24 mouse cellular contexts compared by ENCODE assay signal in genomic region chr6:72113093-72113702, GRCm38 (mm10). TPM values are rescaled to one million over a fixed set of nuclear protein-coding genes. Genes with fewer than 3 reads are reported as not detected.
DNase-seq lines count a peak whose midpoint lies in the region; ATAC-seq and TF ChIP-seq lines count a peak whose summit lies in the region.
"Had no signal": no experiment of that assay in that cellular context is flagged by ENCODE, and none has a peak within 500 bp of the region (broad histone marks: within the 10 kb centered on the region; RNA-seq: fewer than 3 reads in every experiment).

No protein-coding gene starts in this region.

- peaks cover 50% of the 10 kb centered on the region for H3K36me3 ChIP-seq in liver, embryonic 13.5 days
- 0 out of 2 replicates have a peak, but pooled peaks cover 2% of the 10 kb centered on the region for H3K36me3 ChIP-seq in liver, embryonic 11.5 days (ENCODE audit: control insufficient read depth, insufficient read depth, low read length)
- H3K36me3 ChIP-seq in CH12.LX (replicated peaks in 1 of 2; ENCODE audit: control insufficient read depth in 1 of 2, insufficient read depth in 1 of 2, low read length in 1 of 2) (peaks cover 0 to 12% of the 10 kb centered on the region in 2 experiments), myocyte (ENCODE audit: control insufficient read depth, insufficient read depth) (peaks cover 5% of the 10 kb centered on the region)
- no peaks in the 10 kb centered on the region for H3K36me3 ChIP-seq in heart, embryonic 11.5 days (ENCODE audit: control insufficient read depth, insufficient read depth, low read length)
- H3K36me3 ChIP-seq: embryonic facial prominence, embryonic 10.5 days; embryonic facial prominence, embryonic 13.5 days; forebrain, embryonic 10.5 days; heart, embryonic 13.5 days; hindbrain, embryonic 12.5 days; hindbrain, embryonic 15.5 days; intestine, embryonic 15.5 days had no signal

- WGBS in liver, embryonic 13.5 days (ENCODE audit: insufficient replicate concordance), result 76% methylated on average over 2 of the region's 2 CpGs
- WGBS in liver, embryonic 11.5 days, result 78% methylated on average over 2 of the region's 2 CpGs
- 71% methylated on average over 2 of the region's 2 CpGs for WGBS in heart, embryonic 11.5 days (ENCODE audit: insufficient replicate concordance)

- peak; percentile 89 for TF ChIP-seq EP300 in CH12.LX (IDR thresholded peaks at IDR 0.05; ENCODE audit: low read length)

- no peak overlapping the region for H3K4me2 ChIP-seq in liver, embryonic 13.5 days
- H3K4me2 ChIP-seq in liver, embryonic 11.5 days, result no peak overlapping the region
- H3K4me2 ChIP-seq in CH12.LX (ENCODE audit: insufficient read depth, low read depth, poor library complexity, severe bottlenecking) (peak overlapping the region; percentile 92), myocyte (ENCODE audit: low read depth) (peak overlapping the region; percentile 69)
- no peak overlapping the region for H3K4me2 ChIP-seq in heart, embryonic 11.5 days
- H3K4me2 ChIP-seq: embryonic facial prominence, embryonic 13.5 days; forebrain, embryonic 13.5 days; hindbrain, embryonic 12.5 days; hindbrain, embryonic 15.5 days; intestine, embryonic 15.5 days had no signal

- no peak for DNase-seq in liver, embryonic 13.5 days
- no peak for DNase-seq in liver, embryonic 11.5 days (ENCODE audit: low spot score)
- DNase-seq in CH12.LX (ENCODE audit: extremely low read depth), result no peak
- DNase-seq in spleen, postnatal 10 days (ENCODE audit: low spot score in 2 of 2), result no peak
- DNase-seq: adrenal gland, adult 8-10 months; adrenal gland, postnatal 25 days; cerebellum, adult 11-12 months; cerebellum, adult 8-10 months; cerebellum, postnatal 36 days; heart, adult 18-20 months; heart, postnatal 14 days had no signal

- no peak for TF ChIP-seq CTCF in CH12.LX (conservative IDR thresholded peaks at IDR 0.05 in 1 of 2, IDR thresholded peaks at IDR 0.05 in 1 of 2; ENCODE audit: low read depth in 2 of 2, low read length in 2 of 2)

- dilution Hi-C loops in CH12.LX (cut with MboI; ENCODE audit: extremely low pct_ligation_motif_present, extremely low pct_unique_long_range_greater_than_20kb, low sequenced_read_pairs), result no loop called here

- no peak overlapping the region for H3K9ac ChIP-seq in liver, embryonic 13.5 days
- H3K9ac ChIP-seq in liver, embryonic 11.5 days (ENCODE audit: low read depth, low read length), result no peak overlapping the region
- peak overlapping the region; percentile 82 for H3K9ac ChIP-seq in CH12.LX (ENCODE audit: insufficient read depth, low read depth)
- no peak overlapping the region for H3K9ac ChIP-seq in heart, embryonic 11.5 days (ENCODE audit: low read depth, low read length)
- H3K9ac ChIP-seq: embryonic facial prominence, embryonic 13.5 days; hindbrain, embryonic 12.5 days; hindbrain, embryonic 15.5 days; intestine, embryonic 15.5 days had no signal

- no peak for ATAC-seq in liver, embryonic 13.5 days (ENCODE audit: low read depth)
- no peak for ATAC-seq in liver, embryonic 11.5 days (replicated peaks; ENCODE audit: low FRiP score)
- ATAC-seq in heart, embryonic 11.5 days (replicated peaks; ENCODE audit: insufficient number of reproducible peaks, low FRiP score, low TSS enrichment), result no peak
- ATAC-seq: activated CD4-positive, CD25-positive, alpha-beta regulatory T cell, adult 4 months; forebrain, embryonic 13.5 days; forebrain, embryonic 16.5 days; intestine, embryonic 15.5 days had no signal

- H3K27ac ChIP-seq in liver, embryonic 13.5 days, result 0 out of 2 replicates have a peak overlapping the region, but pooled peaks have one; percentile 34
- no peak overlapping the region for H3K27ac ChIP-seq in liver, embryonic 11.5 days (ENCODE audit: low read depth, low read length)
- H3K27ac ChIP-seq in CH12.LX (ENCODE audit: insufficient read depth, low read depth), result peak overlapping the region; percentile 82; the same call in 1 of the 2 replicates
- no peak overlapping the region for H3K27ac ChIP-seq in heart, embryonic 11.5 days (ENCODE audit: low read depth, low read length)
- H3K27ac ChIP-seq: embryonic facial prominence, embryonic 10.5 days; embryonic facial prominence, embryonic 13.5 days; forebrain, embryonic 10.5 days; forebrain, embryonic 13.5 days; heart, embryonic 13.5 days; hindbrain, embryonic 12.5 days; hindbrain, embryonic 15.5 days; intestine, embryonic 15.5 days had no signal

- no peaks in the 10 kb centered on the region for H3K9me3 ChIP-seq in liver, embryonic 13.5 days (replicated peaks)
- no peaks in the 10 kb centered on the region for H3K9me3 ChIP-seq in liver, embryonic 11.5 days (ENCODE audit: control insufficient read depth, low read length)
- no peaks in the 10 kb centered on the region for H3K9me3 ChIP-seq in CH12.LX (replicated peaks; ENCODE audit: low read length)
- no peaks in the 10 kb centered on the region for H3K9me3 ChIP-seq in heart, embryonic 11.5 days (replicated peaks; ENCODE audit: control insufficient read depth, low read length)
- H3K9me3 ChIP-seq: embryonic facial prominence, embryonic 10.5 days; embryonic facial prominence, embryonic 13.5 days; forebrain, embryonic 10.5 days; forebrain, embryonic 13.5 days; heart, embryonic 13.5 days; hindbrain, embryonic 12.5 days; hindbrain, embryonic 15.5 days; intestine, embryonic 15.5 days had no signal

- TF ChIP-seq POLR2A in CH12.LX (IDR thresholded peaks at IDR 0.05; ENCODE audit: low read depth, low read length), result no peak
- no peak for TF ChIP-seq POLR2A in myocyte (IDR thresholded peaks at IDR 0.05; ENCODE audit: insufficient read length, low read depth)

- H3K4me1 ChIP-seq in liver, embryonic 13.5 days (replicated peaks), result peaks cover 95% of the 10 kb centered on the region
- peaks cover 48% of the 10 kb centered on the region for H3K4me1 ChIP-seq in liver, embryonic 11.5 days (replicated peaks; ENCODE audit: control insufficient read depth, insufficient read depth, low read length)
- peaks cover 40 to 74% of the 10 kb centered on the region in 2 experiments for H3K4me1 ChIP-seq in CH12.LX (ENCODE audit: control insufficient read depth in 1 of 2, insufficient read depth in 2 of 2)
- peaks cover 26% of the 10 kb centered on the region for H3K4me1 ChIP-seq in heart, embryonic 11.5 days (ENCODE audit: control insufficient read depth, insufficient read depth, low read length)
- H3K4me1 ChIP-seq: intestine, embryonic 15.5 days had no signal

- in situ Hi-C loops in CH12.LX (cut with MboI; ENCODE audit: low pct_ligation_motif_present, low pct_unique_long_range_greater_than_20kb, low sequenced_read_pairs), result no loop called here

- no peak overlapping the region for H3K4me3 ChIP-seq in liver, embryonic 13.5 days (replicated peaks)
- no peak overlapping the region for H3K4me3 ChIP-seq in liver, embryonic 11.5 days (ENCODE audit: low read depth, low read length)
- peak overlapping the region in 1 of 3 experiments; percentile 8 for H3K4me3 ChIP-seq in CH12.LX (replicated peaks in 1 of 3; ENCODE audit: low read depth in 2 of 3, low read length in 2 of 3, poor library complexity in 1 of 3)
- H3K4me3 ChIP-seq in myocyte, result no peak overlapping the region
- no peak overlapping the region for H3K4me3 ChIP-seq in heart, embryonic 11.5 days (ENCODE audit: low read depth, low read length)
- H3K4me3 ChIP-seq: embryonic facial prominence, embryonic 10.5 days; embryonic facial prominence, embryonic 13.5 days; erythroblast, embryonic 14.5 days; forebrain, embryonic 10.5 days; forebrain, embryonic 13.5 days; heart, embryonic 13.5 days; hindbrain, embryonic 12.5 days; hindbrain, embryonic 15.5 days; intestine, embryonic 15.5 days had no signal

- no peaks in the 10 kb centered on the region for H3K27me3 ChIP-seq in liver, embryonic 13.5 days
- H3K27me3 ChIP-seq in liver, embryonic 11.5 days (replicated peaks; ENCODE audit: control insufficient read depth, insufficient read depth, low read length), result no peaks in the 10 kb centered on the region
- H3K27me3 ChIP-seq in CH12.LX (replicated peaks) (no peaks in the 10 kb centered on the region), myocyte (ENCODE audit: control insufficient read depth, insufficient read depth, insufficient read length) (no peaks in the 10 kb centered on the region)
- H3K27me3 ChIP-seq in heart, embryonic 11.5 days (ENCODE audit: control insufficient read depth, insufficient read depth, low read length), result no peaks in the 10 kb centered on the region
- H3K27me3 ChIP-seq: embryonic facial prominence, embryonic 13.5 days; forebrain, embryonic 13.5 days; heart, embryonic 13.5 days; hindbrain, embryonic 12.5 days; hindbrain, embryonic 15.5 days; intestine, embryonic 15.5 days had no signal

- TF ChIP-seq RAD21 in CH12.LX (IDR thresholded peaks at IDR 0.05; ENCODE audit: low read depth, low read length), result no peak

- peaks cover 22% of the 10 kb centered on the region for H3K79me2 ChIP-seq in CH12.LX (replicated peaks; ENCODE audit: control insufficient read depth, extremely low read depth, insufficient read depth, poor library complexity, severe bottlenecking)
- H3K79me2 ChIP-seq in myocyte (ENCODE audit: control insufficient read depth, insufficient read depth), result peaks cover 69% of the 10 kb centered on the region

- no peak overlapping the region for H3ac ChIP-seq in myocyte (ENCODE audit: control insufficient read depth, insufficient read length)

TF ChIP-seq in CH12.LX, 34 proteins besides CTCF, POLR2A, EP300 and RAD21 (continues in another document):
- TF ChIP-seq CHD2 (IDR thresholded peaks at IDR 0.05; ENCODE audit: low read length) (no peak), JUN (IDR thresholded peaks at IDR 0.05; ENCODE audit: insufficient read depth, low read depth, low read length) (peak; percentile 83), MAFK (IDR thresholded peaks at IDR 0.05; ENCODE audit: insufficient replicate concordance, low read length) (peak; percentile 52; the same call in 1 of the 2 replicates), PAX5 (IDR thresholded peaks at IDR 0.05; ENCODE audit: low read length) (no peak), MEF2A (IDR thresholded peaks at IDR 0.05; ENCODE audit: borderline replicate concordance, low read depth, low read length) (peak; percentile 78; the same call in 1 of the 2 replicates)

TF ChIP-seq in myocyte, 11 proteins besides CTCF, POLR2A, EP300 and RAD21:
- TF ChIP-seq MYOG (IDR thresholded peaks at IDR 0.05; ENCODE audit: control insufficient read depth in 1 of 3, insufficient read depth in 1 of 3, insufficient read length in 2 of 3, low read depth in 2 of 3) (no peak), TCF3 (IDR thresholded peaks at IDR 0.05; ENCODE audit: insufficient read length, low read depth) (no peak), MAX (IDR thresholded peaks at IDR 0.05; ENCODE audit: low read depth) (no peak)

RNA-seq across cellular contexts. Expression of gene St3gal5, which starts 15.8 kb away (rescaled TPM):
- 179 and 192 TPM in 2 replicates for polyA plus RNA-seq in liver, embryonic 13.5 days (2015; fragmentation: Nextera tagmentation; extraction: Ambion mirVana)
- polyA plus RNA-seq in liver, embryonic 11.5 days (2014; fragmentation: Nextera tagmentation; extraction: Ambion mirVana), result 109 and 114 TPM in 2 replicates
- 16.0 and 19.8 TPM in 2 replicates for total RNA-seq in CH12.LX (2012; rRNA removed)
- total RNA-seq in CH12.LX (2014; rRNA removed), result 3.4 and 4.0 TPM in 2 replicates
- polyA plus RNA-seq in CH12.LX (2012; ENCODE audit: insufficient read length, low read depth), result 19.3 and 21.4 TPM in 2 replicates
- 94.5 TPM for polyA plus RNA-seq in myocyte (2012; fragmentation: generic; extraction: Trizol)
- polyA plus RNA-seq in heart, embryonic 11.5 days (2014; fragmentation: Nextera tagmentation; extraction: Ambion mirVana), result 69.9 and 72.4 TPM in 2 replicates

Comparison
In these comparisons a context has a peak if more than half of its experiments do, and no peak if none do; other contexts are left out.
1. H3K27ac ChIP-seq: peak in liver, embryonic 13.5 days (single experiment) and CH12.LX (single experiment); none in liver, embryonic 11.5 days (single experiment) and heart, embryonic 11.5 days (single experiment).
2. H3K4me2 ChIP-seq: peak in CH12.LX (single experiment) and myocyte (single experiment); none in liver, embryonic 13.5 days (single experiment), liver, embryonic 11.5 days (single experiment) and heart, embryonic 11.5 days (single experiment).